Mouse (Mus musculus): ENCODE data around the gene Gopc. TPM values are rescaled to one million over a fixed set of nuclear protein-coding genes. Genes with fewer than 3 reads are reported as not detected.

The Gopc gene
- polyA plus RNA-seq, 1 experiment from 2014 or later = 20.6 TPM

DNA sequence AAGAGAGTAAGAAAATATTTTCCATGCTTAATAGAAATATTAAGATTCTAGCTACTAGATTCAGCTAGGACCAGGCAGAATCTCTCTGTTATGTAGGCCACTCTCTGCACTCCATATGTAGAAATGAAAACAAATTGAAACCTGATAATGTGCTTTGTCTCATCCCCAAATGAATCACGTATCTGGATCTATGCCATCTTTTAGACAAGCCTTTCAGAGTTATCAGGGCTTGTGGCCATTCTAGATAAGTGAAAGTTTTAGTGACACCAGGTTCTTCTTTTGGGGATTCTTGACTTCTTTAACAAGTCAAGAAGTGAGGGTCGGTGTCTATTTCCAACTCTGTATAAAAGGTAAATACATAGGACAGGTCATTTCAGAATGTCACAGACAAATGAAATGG, 16.8 kb upstream of the Gopc start:
- ATAC-seq (ENCODE audit: low FRiP score) (no peak), DNase-seq (ENCODE audit: low spot score) (no peak)
- H3K36me3 ChIP-seq (ENCODE audit: control insufficient read depth, insufficient read depth, low read length) = no peaks in the 10 kb centered on the region
- WGBS = 80% methylated on average over 2 of the region's 2 CpGs
- no peaks in the 10 kb centered on the region for H3K4me1 ChIP-seq (replicated peaks; ENCODE audit: control insufficient read depth, insufficient read depth, low read length)
- no peaks in the 10 kb centered on the region for H3K9me3 ChIP-seq (ENCODE audit: control insufficient read depth, low read length)
- no peak overlapping the region for H3K4me3 ChIP-seq (ENCODE audit: low read depth, low read length)
- no peak overlapping the region for H3K4me2 ChIP-seq (replicated peaks; ENCODE audit: low read depth, low read length)
- no peak overlapping the region for H3K27ac ChIP-seq (ENCODE audit: low read depth, low read length)
- no peaks in the 10 kb centered on the region for H3K27me3 ChIP-seq (ENCODE audit: control insufficient read depth, insufficient read depth, low read length)
- H3K9ac ChIP-seq (ENCODE audit: low read depth, low read length) = no peak overlapping the region

- no peak overlapping the region for H3K4me3 ChIP-seq (ENCODE audit: low read depth, low read length)
- no peak overlapping the region for H3K9ac ChIP-seq (ENCODE audit: low read depth, low read length)
- no peak overlapping the region for H3K4me2 ChIP-seq (replicated peaks; ENCODE audit: low read depth, low read length)
- no peaks in the 10 kb centered on the region for H3K36me3 ChIP-seq (ENCODE audit: control insufficient read depth, insufficient read depth, low read length)
- DNase-seq (ENCODE audit: low spot score) (no peak), ATAC-seq (ENCODE audit: low FRiP score) (no peak)
- H3K27me3 ChIP-seq (ENCODE audit: control insufficient read depth, insufficient read depth, low read length) = no peaks in the 10 kb centered on the region
- H3K4me1 ChIP-seq (replicated peaks; ENCODE audit: control insufficient read depth, insufficient read depth, low read length) = no peaks in the 10 kb centered on the region
- no peak overlapping the region for H3K27ac ChIP-seq (ENCODE audit: low read depth, low read length)
- no peaks in the 10 kb centered on the region for H3K9me3 ChIP-seq (ENCODE audit: control insufficient read depth, low read length)
- WGBS = 84% methylated on average over 3 of the region's 3 CpGs
These were observed 14.7 kb upstream of the Gopc start for GRCm38 (mm10) chr10:52396647-52397046.

DNA sequence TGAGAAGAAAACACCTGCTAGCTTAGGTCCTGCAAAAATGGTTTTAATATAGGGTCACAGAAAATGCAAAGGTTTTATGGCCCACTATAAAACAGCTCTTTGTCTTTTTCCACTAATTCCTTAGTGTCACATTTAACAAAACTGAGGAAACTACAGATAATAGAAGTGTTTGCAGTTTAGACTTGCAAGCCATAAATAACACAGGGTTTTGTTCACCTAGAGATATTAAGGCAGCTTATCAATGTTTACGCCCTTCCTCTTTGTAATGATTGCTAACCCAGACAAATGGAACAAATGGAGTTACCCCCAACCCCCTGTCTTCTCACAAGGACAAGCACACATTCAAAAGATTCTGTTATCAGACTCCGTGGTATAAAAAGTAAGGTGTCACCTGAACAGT, 9.3 kb upstream of the Gopc start:
- H3K27ac ChIP-seq (ENCODE audit: low read depth, low read length) = no peak overlapping the region
- H3K4me3 ChIP-seq (ENCODE audit: low read depth, low read length) = no peak overlapping the region
- no peak overlapping the region for H3K4me2 ChIP-seq (replicated peaks; ENCODE audit: low read depth, low read length)
- no peaks in the 10 kb centered on the region for H3K36me3 ChIP-seq (ENCODE audit: control insufficient read depth, insufficient read depth, low read length)
- ATAC-seq (ENCODE audit: low FRiP score) (no peak), DNase-seq (ENCODE audit: low spot score) (no peak)
- no peaks in the 10 kb centered on the region for H3K4me1 ChIP-seq (replicated peaks; ENCODE audit: control insufficient read depth, insufficient read depth, low read length)
- 92% methylated on average over 2 of the region's 2 CpGs for WGBS
- no peaks in the 10 kb centered on the region for H3K9me3 ChIP-seq (ENCODE audit: control insufficient read depth, low read length)
- no peaks in the 10 kb centered on the region for H3K27me3 ChIP-seq (ENCODE audit: control insufficient read depth, insufficient read depth, low read length)
- no peak overlapping the region for H3K9ac ChIP-seq (ENCODE audit: low read depth, low read length)

DNA sequence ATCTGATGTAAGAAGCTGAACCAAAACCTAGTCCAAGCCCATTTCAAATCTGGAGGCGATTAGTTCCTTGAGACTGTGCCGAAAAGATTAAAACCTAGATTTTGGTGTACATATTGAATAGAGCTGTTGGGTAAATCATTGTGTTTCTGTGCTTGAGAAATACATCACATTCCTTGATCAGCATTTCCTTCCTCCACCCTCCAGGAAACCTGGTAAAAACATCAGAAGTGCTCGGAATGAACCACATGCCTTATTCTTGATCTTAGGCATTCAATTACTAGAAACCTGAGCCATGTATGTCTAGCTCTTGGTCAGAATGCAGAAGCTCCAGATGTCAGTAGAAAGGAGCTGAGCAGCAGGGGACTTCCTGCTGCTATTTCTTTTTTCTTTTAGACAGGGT, 7.5 kb upstream of the Gopc start:
- H3K36me3 ChIP-seq (ENCODE audit: control insufficient read depth, insufficient read depth, low read length) = no peaks in the 10 kb centered on the region
- no peak overlapping the region for H3K4me2 ChIP-seq (replicated peaks; ENCODE audit: low read depth, low read length)
- H3K27me3 ChIP-seq (ENCODE audit: control insufficient read depth, insufficient read depth, low read length) = no peaks in the 10 kb centered on the region
- no peaks in the 10 kb centered on the region for H3K4me1 ChIP-seq (replicated peaks; ENCODE audit: control insufficient read depth, insufficient read depth, low read length)
- no peak for DNase-seq (ENCODE audit: low spot score)
- WGBS = 73% methylated on average over 3 of the region's 3 CpGs
- H3K27ac ChIP-seq (ENCODE audit: low read depth, low read length) = no peak overlapping the region
- no peak for ATAC-seq (ENCODE audit: low FRiP score)
- H3K9me3 ChIP-seq (ENCODE audit: control insufficient read depth, low read length) = no peaks in the 10 kb centered on the region
- no peak overlapping the region for H3K9ac ChIP-seq (ENCODE audit: low read depth, low read length)
- H3K4me3 ChIP-seq (ENCODE audit: low read depth, low read length) = no peak overlapping the region

DNA sequence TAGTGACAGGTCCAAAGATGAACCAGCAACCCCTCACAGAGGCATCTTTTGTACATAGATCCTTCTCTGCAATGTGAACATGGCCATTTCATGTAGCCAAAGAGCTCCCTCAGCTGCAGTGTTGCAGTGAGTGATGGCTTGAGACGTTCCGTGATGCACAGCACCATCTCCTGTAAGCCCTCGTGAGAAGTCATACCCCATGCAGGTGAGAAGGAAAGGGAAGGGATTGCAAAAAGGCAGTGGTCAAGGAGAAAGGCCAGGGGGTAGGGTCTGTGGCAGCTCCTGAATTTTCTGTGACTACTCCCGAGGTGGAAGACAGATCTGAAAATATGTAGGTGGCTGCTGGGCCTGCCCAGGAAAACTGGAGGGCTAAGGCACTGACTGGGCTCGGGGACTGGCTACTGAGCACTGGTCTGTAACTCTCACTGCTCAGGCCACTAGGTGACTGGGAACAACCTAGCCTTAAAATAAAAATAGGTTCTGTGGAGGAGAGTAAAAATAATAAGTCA, 7.1 kb upstream of the Gopc start, which contains the start of gene Nepn:
TSS of gene Nepn (plus strand) at position 51 of the 509 bp plus-strand sequence.
- no peak within 1 kb of the TSS for H3K9ac ChIP-seq (ENCODE audit: low read depth, low read length)
- WGBS = 79% methylated on average over 5 of the region's 5 CpGs
- H3K4me1 ChIP-seq (replicated peaks; ENCODE audit: control insufficient read depth, insufficient read depth, low read length) = no peaks in the 10 kb centered on the region
- no peak within 1 kb of the TSS for H3K4me3 ChIP-seq (ENCODE audit: low read depth, low read length)
- no peak for DNase-seq (ENCODE audit: low spot score)
- no peak for ATAC-seq (ENCODE audit: low FRiP score)
- no peaks in the 10 kb centered on the region for H3K9me3 ChIP-seq (ENCODE audit: control insufficient read depth, low read length)
- no peaks in the 10 kb centered on the region for H3K27me3 ChIP-seq (ENCODE audit: control insufficient read depth, insufficient read depth, low read length)
- no peak within 1 kb of the TSS for H3K4me2 ChIP-seq (replicated peaks; ENCODE audit: low read depth, low read length)
- H3K36me3 ChIP-seq (ENCODE audit: control insufficient read depth, insufficient read depth, low read length) = no peaks in the 10 kb centered on the region
- H3K27ac ChIP-seq (ENCODE audit: low read depth, low read length) = no peak within 1 kb of the TSS

- 76% methylated on average over 4 of the region's 4 CpGs for WGBS
- Histone ChIP-seq H3K27ac (ENCODE audit: low read depth, low read length) (no peak overlapping the region), H3K27me3 (ENCODE audit: control insufficient read depth, insufficient read depth, low read length) (no peaks in the 10 kb centered on the region), H3K9ac (ENCODE audit: low read depth, low read length) (no peak overlapping the region), H3K4me1 (replicated peaks; ENCODE audit: control insufficient read depth, insufficient read depth, low read length) (no peaks in the 10 kb centered on the region), H3K36me3 (ENCODE audit: control insufficient read depth, insufficient read depth, low read length) (no peaks in the 10 kb centered on the region), H3K4me2 (replicated peaks; ENCODE audit: low read depth, low read length) (no peak overlapping the region), H3K4me3 (ENCODE audit: low read depth, low read length) (no peak overlapping the region), H3K9me3 (ENCODE audit: control insufficient read depth, low read length) (no peaks in the 10 kb centered on the region)
- no peak for DNase-seq (ENCODE audit: low spot score)
- ATAC-seq (ENCODE audit: low FRiP score) = no peak
These were observed 5.3 kb upstream of the Gopc start for GRCm38 (mm10) chr10:52387192-52387591.

DNA sequence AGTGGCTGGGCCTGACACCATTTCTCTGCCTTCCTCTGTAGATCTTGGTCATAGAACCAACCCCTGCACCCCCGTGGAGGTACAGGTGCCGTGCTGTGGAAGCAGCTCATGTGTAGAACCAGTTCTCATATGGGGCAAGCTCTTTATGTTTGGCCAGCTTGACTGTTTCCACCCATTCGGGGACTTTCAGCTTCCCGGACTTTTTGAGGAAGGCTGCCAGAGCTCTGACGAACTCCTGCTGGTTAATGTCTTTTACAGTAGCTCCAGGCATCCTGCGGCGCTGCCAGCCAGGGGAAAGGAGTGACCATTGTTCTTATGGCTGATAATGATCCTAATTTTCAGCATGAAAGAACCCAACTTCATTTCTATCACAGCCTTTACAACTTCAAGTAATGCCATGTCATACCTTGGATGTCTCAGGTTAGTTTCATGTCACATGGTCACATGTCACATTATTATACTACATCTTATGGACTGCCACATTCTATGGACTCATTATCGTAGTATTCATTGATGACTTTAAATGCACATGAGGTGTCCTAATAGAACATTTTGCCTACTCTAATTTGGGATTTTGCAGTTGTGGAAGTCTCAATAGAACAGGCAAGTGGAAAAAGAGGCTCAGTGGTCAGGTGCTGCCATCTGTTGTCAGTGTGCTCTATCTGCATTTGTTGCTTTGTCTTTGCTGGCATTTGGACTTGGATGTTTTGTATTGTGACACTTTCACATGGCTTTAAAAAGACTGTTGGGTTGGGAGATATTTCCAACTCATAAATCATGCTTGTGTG, 3.1 kb upstream of the Gopc start:
- Histone ChIP-seq H3K4me3 (ENCODE audit: low read depth, low read length) (no peak overlapping the region), H3K27me3 (ENCODE audit: control insufficient read depth, insufficient read depth, low read length) (no peaks in the 10 kb centered on the region), H3K9me3 (ENCODE audit: control insufficient read depth, low read length) (no peaks in the 10 kb centered on the region), H3K9ac (ENCODE audit: low read depth, low read length) (no peak overlapping the region), H3K27ac (ENCODE audit: low read depth, low read length) (no peak overlapping the region), H3K36me3 (ENCODE audit: control insufficient read depth, insufficient read depth, low read length) (no peaks in the 10 kb centered on the region), H3K4me1 (replicated peaks; ENCODE audit: control insufficient read depth, insufficient read depth, low read length) (no peaks in the 10 kb centered on the region), H3K4me2 (replicated peaks; ENCODE audit: low read depth, low read length) (no peak overlapping the region)
- DNase-seq (ENCODE audit: low spot score) (peak; percentile 53), ATAC-seq (ENCODE audit: low FRiP score) (no peak)
- WGBS = 42% methylated on average over 8 of the region's 8 CpGs

GRCm38 (mm10) chr10:52383522-52383921, 1.6 kb upstream of the Gopc start:
- H3K4me1 ChIP-seq (replicated peaks; ENCODE audit: control insufficient read depth, insufficient read depth, low read length) = no peaks in the 10 kb centered on the region
- DNase-seq (ENCODE audit: low spot score) = no peak
- WGBS = 94% methylated on average over 1 of the region's 1 CpGs
- no peak overlapping the region for H3K4me3 ChIP-seq (ENCODE audit: low read depth, low read length)
- H3K9me3 ChIP-seq (ENCODE audit: control insufficient read depth, low read length) = no peaks in the 10 kb centered on the region
- H3K36me3 ChIP-seq (ENCODE audit: control insufficient read depth, insufficient read depth, low read length) = no peaks in the 10 kb centered on the region
- no peak overlapping the region for H3K9ac ChIP-seq (ENCODE audit: low read depth, low read length)
- no peak for ATAC-seq (ENCODE audit: low FRiP score)
- H3K27ac ChIP-seq (ENCODE audit: low read depth, low read length) = no peak overlapping the region
- no peaks in the 10 kb centered on the region for H3K27me3 ChIP-seq (ENCODE audit: control insufficient read depth, insufficient read depth, low read length)
- H3K4me2 ChIP-seq (replicated peaks; ENCODE audit: low read depth, low read length) = no peak overlapping the region

DNA sequence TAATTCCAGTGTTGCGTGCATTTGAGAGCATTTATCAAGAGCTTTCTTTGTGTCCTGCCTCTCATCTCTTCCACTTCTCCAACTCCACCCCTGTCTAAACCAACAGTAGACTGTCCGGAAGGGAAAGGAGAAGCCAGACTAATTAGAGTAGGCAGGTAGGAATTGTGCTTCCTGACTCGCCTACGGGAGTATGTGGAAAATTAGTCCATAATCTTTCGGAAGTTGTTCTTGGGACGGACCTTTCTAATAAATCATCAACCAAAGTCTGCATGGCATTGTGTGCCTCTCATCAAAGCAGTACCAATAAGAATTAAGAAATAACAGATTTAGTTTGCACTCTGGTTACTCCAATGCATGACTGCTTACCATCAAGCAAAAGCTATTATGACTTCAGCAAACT, 1.1 kb upstream of the Gopc start:
- DNase-seq (ENCODE audit: low spot score) (no peak), ATAC-seq (ENCODE audit: low FRiP score) (no peak)
- no peaks in the 10 kb centered on the region for H3K4me1 ChIP-seq (replicated peaks; ENCODE audit: control insufficient read depth, insufficient read depth, low read length)
- H3K36me3 ChIP-seq (ENCODE audit: control insufficient read depth, insufficient read depth, low read length) = no peaks in the 10 kb centered on the region
- H3K9me3 ChIP-seq (ENCODE audit: control insufficient read depth, low read length) = no peaks in the 10 kb centered on the region
- H3K27ac ChIP-seq (ENCODE audit: low read depth, low read length) = no peak overlapping the region
- no peaks in the 10 kb centered on the region for H3K27me3 ChIP-seq (ENCODE audit: control insufficient read depth, insufficient read depth, low read length)
- H3K4me3 ChIP-seq (ENCODE audit: low read depth, low read length) = no peak overlapping the region; the same call in 1 of the 2 replicates
- WGBS = 82% methylated on average over 6 of the region's 6 CpGs
- 0 out of 2 replicates have a peak overlapping the region, but pooled peaks have one; percentile 65 for H3K4me2 ChIP-seq (replicated peaks; ENCODE audit: low read depth, low read length)
- H3K9ac ChIP-seq (ENCODE audit: low read depth, low read length) = no peak overlapping the region; the same call in 1 of the 2 replicates
